Mouse (Mus musculus) lung, embryonic 14.5 days (tissue): ENCODE results near the gene Skiv2l. TPM values are rescaled to one million over a fixed set of nuclear protein-coding genes. Genes with fewer than 3 reads are reported as not detected.
A peak's percentile ranks its signal among the peaks of the same experiment; 100 is the strongest.

Experiments
- ATAC-seq: fragments of 200-750 bp; cut with Nextera tagmentation; 2 replicates; pipeline ENCODE4 v1.8.0; 2017; ENCODE audit warnings: mild to moderate bottlenecking, moderate TSS enrichment, moderate library complexity; ENCODE audit not compliant: insufficient read depth
- DNase-seq: peaks from one replicate; pipeline ENCODE4 v3.0.0-alpha.2; 2015
- H3K27ac ChIP-seq: fragments of 300-500 bp; sonication (generic); 2 replicates; pipeline ENCODE4 v1.5.1; 2014; ENCODE audit warnings: low read depth, mild to moderate bottlenecking, moderate library complexity
- H3K27me3 ChIP-seq: fragments of 300-500 bp; sonication (generic); 2 replicates; pipeline ENCODE4 v1.6.1; 2014; ENCODE audit warnings: low read length, control low read depth; ENCODE audit not compliant: insufficient read depth
- H3K36me3 ChIP-seq: fragments of 300-500 bp; sonication (generic); 2 replicates; pipeline ENCODE4 v1.6.1; 2014; ENCODE audit warnings: control low read depth; ENCODE audit not compliant: insufficient read depth
- H3K4me1 ChIP-seq: fragments of 300-500 bp; sonication (generic); 2 replicates; pipeline ENCODE4 v1.6.1; 2014; ENCODE audit warnings: antibody characterized with exemption, control low read depth; ENCODE audit not compliant: insufficient read depth
- H3K4me2 ChIP-seq: fragments of 300-500 bp; sonication (generic); 2 replicates; pipeline ENCODE4 v1.6.1; 2014; ENCODE audit warnings: mild to moderate bottlenecking
- H3K4me3 ChIP-seq: fragments of 300-500 bp; sonication (generic); 2 replicates; pipeline ENCODE4 v1.5.1; 2014; ENCODE audit warnings: low read depth, low read length
- H3K9ac ChIP-seq: fragments of 300-500 bp; sonication (generic); 2 replicates; pipeline ENCODE4 v1.6.1; 2014
- H3K9me3 ChIP-seq: fragments of 300-500 bp; sonication (generic); 2 replicates; pipeline ENCODE4 v1.6.1; 2016; ENCODE audit warnings: low read depth, low read length, control low read depth
- CTCF ChIP-seq: IDR thresholded peaks from 2 replicates; pipeline ENCODE4 v1.5.1; 2016; ENCODE audit warnings: antibody characterized with exemption, low read depth
- WGBS: fragments of 180-500 bp; shearing (Covaris S2); extraction: QIAGEN DNeasy Blood & Tissue Kit; methylation state at CpG from one replicate; pipeline ENCODE4 v1.1.7; 2014; 5-methylcytosine and 5-hydroxymethylcytosine counted together
- polyA plus RNA-seq: library from polyadenylated mRNA; unstranded; fragments of >200 nt; fragmentation: Nextera tagmentation; extraction: Ambion mirVana; gene quantifications from 2 replicates; pipeline ENCODE4 v1.2.1, GENCODE M21; 2014

The Skiv2l gene
- polyA plus RNA-seq, 1 experiment from 2014 or later: 50.3 TPM

- Histone ChIP-seq H3K9ac (peak overlapping the region; percentile 90; the same call in 1 of the 2 replicates), H3K36me3 (peaks cover 12% of the 10 kb centered on the region), H3K27me3 (no peaks in the 10 kb centered on the region), H3K4me1 (peaks cover 11% of the 10 kb centered on the region; the same call in 1 of the 2 replicates), H3K9me3 (no peaks in the 10 kb centered on the region), H3K4me2 (peak overlapping the region; percentile 86), H3K27ac (peak overlapping the region; percentile 92; the same call in 1 of the 2 replicates), H3K4me3 (peak overlapping the region; percentile 86)
- WGBS: 89% methylated on average over 15 of the region's 15 CpGs
- no peak for ATAC-seq
- TF ChIP-seq CTCF: no peak
- DNase-seq: no peak
Measured at GRCm38 (mm10) chr17:34895724-34896123, 45.7 kb upstream of the Skiv2l start.

DNA sequence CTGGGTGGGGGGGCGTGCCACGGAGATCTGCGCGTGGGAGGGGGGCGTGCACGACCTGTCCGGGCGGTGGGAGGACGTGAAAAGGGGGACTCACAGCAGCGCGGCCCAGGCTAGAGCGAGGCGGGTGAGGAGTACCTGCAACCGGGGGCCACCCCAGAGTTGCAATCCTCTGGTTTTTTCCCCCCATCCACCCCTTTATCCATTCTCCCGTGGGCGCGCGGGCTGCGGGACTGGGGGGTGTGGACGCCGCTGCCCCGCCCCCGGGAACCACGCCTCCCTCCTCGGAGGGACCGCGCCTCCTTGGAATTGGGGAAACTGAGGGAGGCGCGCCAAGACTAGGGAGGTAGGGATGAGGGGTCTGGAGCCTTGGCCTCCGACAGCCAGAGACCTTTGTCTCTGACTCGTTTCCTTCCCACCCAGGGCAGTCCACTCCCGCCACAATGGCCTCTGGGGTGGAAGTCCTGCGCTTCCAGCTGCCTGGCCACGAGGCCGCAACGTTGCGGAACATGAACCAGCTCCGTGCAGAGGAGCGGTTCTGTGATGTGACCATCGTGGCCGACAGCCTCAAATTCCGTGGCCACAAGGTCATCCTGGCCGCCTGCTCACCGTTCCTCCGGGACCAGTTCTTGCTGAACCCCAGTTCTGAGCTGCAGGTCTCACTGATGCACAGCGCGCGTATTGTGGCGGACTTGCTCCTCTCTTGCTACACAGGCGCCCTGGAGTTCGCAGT lies 45.0 kb upstream of the Skiv2l start:
- ATAC-seq (peak; percentile 20), DNase-seq (peak; percentile 53)
- Histone ChIP-seq H3K9me3 (no peaks in the 10 kb centered on the region), H3K36me3 (peaks cover 12% of the 10 kb centered on the region), H3K27ac (peak overlapping the region; percentile 92), H3K4me3 (peak overlapping the region; percentile 86), H3K27me3 (no peaks in the 10 kb centered on the region), H3K9ac (peak overlapping the region; percentile 90), H3K4me1 (peaks cover 6% of the 10 kb centered on the region; the same call in 1 of the 2 replicates), H3K4me2 (peak overlapping the region; percentile 86)
- no peak for TF ChIP-seq CTCF
- 6% methylated on average over 50 of the region's 51 CpGs for WGBS

DNA sequence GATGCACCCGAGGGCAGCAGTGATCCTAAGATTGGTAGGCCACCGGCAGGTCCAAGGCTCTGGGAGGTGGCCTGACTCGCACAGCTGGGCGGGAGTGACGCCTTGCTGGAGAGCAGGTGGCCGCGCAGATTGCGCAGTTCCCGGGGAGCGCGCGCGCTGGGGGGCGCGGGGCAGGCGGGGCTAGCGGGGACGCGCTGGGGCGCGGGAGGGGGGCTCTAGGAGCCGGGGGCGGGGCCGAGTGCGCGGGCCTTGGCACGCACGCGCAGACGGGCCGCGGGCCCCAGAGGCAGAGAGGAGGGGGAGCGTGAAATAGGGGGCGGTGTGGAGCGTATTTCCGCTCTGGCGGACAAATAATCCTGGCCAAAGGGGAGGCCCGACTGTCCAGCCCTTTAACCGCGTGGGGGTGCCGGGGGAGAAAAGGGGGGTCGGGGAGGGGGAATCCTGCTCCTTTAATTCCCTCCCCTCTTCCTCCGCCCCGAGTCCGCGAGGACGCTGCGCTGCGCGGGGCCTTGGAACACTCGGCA lies 44.1 kb upstream of the Skiv2l start:
- Histone ChIP-seq H3K4me1 (peaks cover 6% of the 10 kb centered on the region; the same call in 1 of the 2 replicates), H3K27me3 (no peaks in the 10 kb centered on the region), H3K4me2 (peak overlapping the region; percentile 86), H3K36me3 (peaks cover 12% of the 10 kb centered on the region), H3K4me3 (peak overlapping the region; percentile 86), H3K9ac (peak overlapping the region; percentile 90), H3K9me3 (no peaks in the 10 kb centered on the region), H3K27ac (peak overlapping the region; percentile 92)
- DNase-seq (peak; percentile 99), ATAC-seq (peak; percentile 85)
- WGBS: 1% methylated on average over 39 of the region's 51 CpGs
- peak; percentile 18; the same call in 1 of the 2 replicates for TF ChIP-seq CTCF

DNA sequence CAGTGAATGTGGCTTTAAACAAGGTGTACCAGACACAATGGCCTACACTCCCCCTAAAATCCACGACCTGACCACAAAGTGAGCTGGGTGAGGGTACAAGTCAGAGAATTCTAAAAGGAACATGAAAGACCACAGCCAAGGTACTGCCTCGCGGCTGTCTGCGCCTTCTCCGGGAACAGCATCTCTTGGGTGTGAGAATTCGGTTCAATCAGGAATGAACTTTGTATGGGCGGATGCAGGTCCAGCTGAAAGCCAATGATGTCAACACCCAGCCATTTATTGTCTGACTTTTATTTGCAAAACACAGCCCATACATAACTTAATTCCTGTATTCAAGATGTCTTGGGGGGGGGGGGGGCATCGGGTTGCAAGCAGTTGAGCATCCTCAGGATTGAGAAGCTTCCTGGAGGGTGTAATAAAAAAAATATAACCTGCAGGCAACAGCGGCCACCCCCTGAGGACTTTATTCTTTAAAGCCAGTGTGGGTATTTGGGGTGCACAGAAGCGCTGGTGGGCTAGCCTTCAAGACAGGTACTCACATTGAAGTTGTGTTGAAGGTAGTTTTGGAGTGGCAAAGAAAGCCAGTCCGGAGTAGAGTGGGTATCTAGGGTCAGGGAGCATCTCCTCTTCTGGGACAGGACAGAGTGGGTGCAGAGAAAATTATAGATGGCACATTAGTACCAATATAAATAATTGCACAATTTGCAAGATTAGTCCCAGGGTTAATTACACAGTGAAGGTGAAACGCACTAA lies 43.2 kb upstream of the Skiv2l start:
- peak overlapping the region; percentile 92; the same call in 1 of the 2 replicates for H3K27ac ChIP-seq
- H3K4me1 ChIP-seq: peaks cover 6% of the 10 kb centered on the region; the same call in 1 of the 2 replicates
- ATAC-seq (no peak), DNase-seq (no peak)
- no peaks in the 10 kb centered on the region for H3K9me3 ChIP-seq
- no peaks in the 10 kb centered on the region for H3K27me3 ChIP-seq
- TF ChIP-seq CTCF: no peak
- peaks cover 12% of the 10 kb centered on the region for H3K36me3 ChIP-seq
- H3K4me3 ChIP-seq: no peak overlapping the region
- no peak overlapping the region for H3K9ac ChIP-seq
- 64% methylated on average over 12 of the region's 12 CpGs for WGBS
- peak overlapping the region; percentile 86 for H3K4me2 ChIP-seq

DNA sequence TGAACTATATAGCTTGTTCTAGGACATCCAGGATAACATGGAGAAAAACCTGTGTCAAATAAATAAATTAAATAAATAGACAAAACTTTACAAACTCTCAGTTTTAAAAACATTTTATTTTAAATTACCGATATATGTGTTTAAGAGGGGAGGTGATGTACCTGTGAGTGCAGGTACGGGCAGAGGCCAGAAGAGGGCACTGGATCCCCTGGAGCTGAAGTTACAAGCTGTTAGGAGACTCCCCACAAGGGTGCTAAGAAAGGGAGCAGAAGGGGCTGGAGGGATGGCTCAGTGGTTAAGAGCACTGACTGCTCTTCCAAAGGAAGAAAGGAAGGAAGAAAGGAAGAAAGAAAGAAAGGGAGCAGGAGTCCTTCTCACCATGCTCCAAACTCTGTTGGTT lies 41.4 kb upstream of the Skiv2l start:
- no peaks in the 10 kb centered on the region for H3K9me3 ChIP-seq
- WGBS: 85% methylated on average over 2 of the region's 2 CpGs
- no peak overlapping the region for H3K4me3 ChIP-seq
- H3K27ac ChIP-seq: no peak overlapping the region
- no peak for DNase-seq
- peaks cover 1% of the 10 kb centered on the region; the same call in 1 of the 2 replicates for H3K4me1 ChIP-seq
- no peak for ATAC-seq
- H3K4me2 ChIP-seq: no peak overlapping the region
- no peaks in the 10 kb centered on the region for H3K27me3 ChIP-seq
- H3K36me3 ChIP-seq: peaks cover 9% of the 10 kb centered on the region
- H3K9ac ChIP-seq: no peak overlapping the region
- no peak; the same call in 1 of the 2 replicates for TF ChIP-seq CTCF

- ATAC-seq: no peak
- no peaks in the 10 kb centered on the region for H3K4me1 ChIP-seq
- no peaks in the 10 kb centered on the region for H3K36me3 ChIP-seq
- no peak for TF ChIP-seq CTCF
- H3K4me2 ChIP-seq: no peak overlapping the region
- 81% methylated on average over 12 of the region's 12 CpGs for WGBS
- H3K27me3 ChIP-seq: no peaks in the 10 kb centered on the region
- H3K9me3 ChIP-seq: no peaks in the 10 kb centered on the region
- no peak overlapping the region for H3K4me3 ChIP-seq
- no peak for DNase-seq
- H3K27ac ChIP-seq: no peak overlapping the region
- H3K9ac ChIP-seq: no peak overlapping the region
Measured at GRCm38 (mm10) chr17:34890074-34890743, 40.2 kb upstream of the Skiv2l start.
